Comparison of ENCODE assay signal across 9 mouse cellular contexts in genomic region chr17:28294449-28295333, GRCm38 (mm10). TPM values are rescaled to one million over a fixed set of nuclear protein-coding genes. Genes with fewer than 3 reads are reported as not detected.
A peak's percentile ranks its signal among the peaks of the same experiment; 100 is the strongest.
DNase-seq lines count a peak whose midpoint lies in the region; ATAC-seq and TF ChIP-seq lines count a peak whose summit lies in the region.
"Had no signal": no experiment of that assay in that cellular context is flagged by ENCODE, and none has a peak within 500 bp of the region (broad histone marks: within the 10 kb centered on the region; RNA-seq: fewer than 3 reads in every experiment).

No protein-coding gene starts in this region.

- no peak for TF ChIP-seq CTCF in stomach, postnatal 0 days (IDR thresholded peaks at IDR 0.05; ENCODE audit: low read depth)

- 0 out of 2 replicates have a peak, but pooled peaks cover 6% of the 10 kb centered on the region for H3K9me3 ChIP-seq in kidney, embryonic 15.5 days (replicated peaks)
- no peaks in the 10 kb centered on the region for H3K9me3 ChIP-seq in limb, embryonic 13.5 days
- no peaks in the 10 kb centered on the region for H3K9me3 ChIP-seq in stomach, postnatal 0 days (ENCODE audit: control insufficient read depth, low read length)

- 0 out of 2 replicates have a peak, but pooled peaks have one; percentile 9 for ATAC-seq in kidney, embryonic 15.5 days (replicated peaks; ENCODE audit: low FRiP score)
- no peak for ATAC-seq in limb, embryonic 13.5 days (ENCODE audit: low FRiP score, low read depth)
- ATAC-seq in stomach, postnatal 0 days (ENCODE audit: low FRiP score, low TSS enrichment): no peak

- WGBS in kidney, embryonic 15.5 days: 65% methylated on average over 17 of the region's 17 CpGs
- WGBS in limb, embryonic 13.5 days: 66% methylated on average over 17 of the region's 17 CpGs
- 61% methylated on average over 17 of the region's 17 CpGs for WGBS in stomach, postnatal 0 days

- no peak overlapping the region for H3K4me3 ChIP-seq in kidney, embryonic 15.5 days (replicated peaks)
- no peak overlapping the region for H3K4me3 ChIP-seq in limb, embryonic 13.5 days
- no peak overlapping the region for H3K4me3 ChIP-seq in stomach, postnatal 0 days (ENCODE audit: low read depth, low read length)

- DNase-seq in kidney, adult 11 months: no peak
- DNase-seq in spleen, postnatal 36 days (ENCODE audit: low spot score in 2 of 2): peak; percentile 42 to 43
- DNase-seq in spleen, adult 18-20 months: no peak
- no peak for DNase-seq in stomach, postnatal 0 days (ENCODE audit: low spot score)
- no peak for DNase-seq in c-Kit-positive CD71-positive TER-119-positive erythroid progenitor cells, embryonic 14.5 days (ENCODE audit: low spot score)
- DNase-seq in thymus, postnatal 4 days: no peak
- DNase-seq: kidney, postnatal 10 days had no signal

- no peaks in the 10 kb centered on the region for H3K27me3 ChIP-seq in kidney, embryonic 15.5 days
- no peaks in the 10 kb centered on the region for H3K27me3 ChIP-seq in limb, embryonic 13.5 days
- no peaks in the 10 kb centered on the region for H3K27me3 ChIP-seq in stomach, postnatal 0 days (ENCODE audit: control insufficient read depth, insufficient read depth, low read length)

- H3K9ac ChIP-seq in kidney, embryonic 15.5 days: no peak overlapping the region
- 0 out of 2 replicates have a peak overlapping the region, but pooled peaks have one; percentile 32 for H3K9ac ChIP-seq in limb, embryonic 13.5 days
- H3K9ac ChIP-seq in stomach, postnatal 0 days (ENCODE audit: low read length): 0 out of 2 replicates have a peak overlapping the region, but pooled peaks have one; percentile 27

- no peak overlapping the region for H3K4me2 ChIP-seq in kidney, embryonic 15.5 days
- no peak overlapping the region for H3K4me2 ChIP-seq in limb, embryonic 13.5 days (replicated peaks)
- H3K4me2 ChIP-seq in stomach, postnatal 0 days (replicated peaks; ENCODE audit: low read depth): no peak overlapping the region

- peaks cover 38% of the 10 kb centered on the region for H3K36me3 ChIP-seq in kidney, embryonic 15.5 days
- H3K36me3 ChIP-seq in limb, embryonic 13.5 days: peaks cover 51% of the 10 kb centered on the region
- H3K36me3 ChIP-seq in stomach, postnatal 0 days (ENCODE audit: control insufficient read depth, insufficient read depth, low read length): peaks cover 15% of the 10 kb centered on the region

- no peak overlapping the region for H3K27ac ChIP-seq in kidney, embryonic 15.5 days
- peak overlapping the region; percentile 72; the same call in 1 of the 2 replicates for H3K27ac ChIP-seq in limb, embryonic 13.5 days
- no peak overlapping the region for H3K27ac ChIP-seq in stomach, postnatal 0 days (replicated peaks)

- TF ChIP-seq EP300 in stomach, postnatal 0 days (optimal IDR thresholded peaks at IDR 0.05): no peak

- peaks cover 20% of the 10 kb centered on the region for H3K4me1 ChIP-seq in kidney, embryonic 15.5 days
- H3K4me1 ChIP-seq in limb, embryonic 13.5 days: peaks cover 30% of the 10 kb centered on the region
- no peaks in the 10 kb centered on the region for H3K4me1 ChIP-seq in stomach, postnatal 0 days (replicated peaks; ENCODE audit: control insufficient read depth, insufficient read depth)

RNA-seq across cellular contexts. Expression of gene Fance, which starts 18.6 kb away (rescaled TPM):
- polyA plus RNA-seq in kidney, embryonic 15.5 days (2015; fragmentation: Nextera tagmentation; extraction: Ambion mirVana): 28.4 and 33.7 TPM in 2 replicates
- 36.0 and 37.3 TPM in 2 replicates for polyA plus RNA-seq in limb, embryonic 13.5 days (2015; fragmentation: Nextera tagmentation; extraction: Ambion mirVana)
- 19.2 and 20.4 TPM in 2 replicates for polyA plus RNA-seq in stomach, postnatal 0 days (2015; fragmentation: Nextera tagmentation; extraction: Ambion mirVana)

RNA-seq across cellular contexts. Expression of gene Rpl10a, which starts 33.6 kb away (rescaled TPM):
- polyA plus RNA-seq in kidney, embryonic 15.5 days (2015; fragmentation: Nextera tagmentation; extraction: Ambion mirVana): 643 and 689 TPM in 2 replicates
- polyA plus RNA-seq in limb, embryonic 13.5 days (2015; fragmentation: Nextera tagmentation; extraction: Ambion mirVana): 580 and 609 TPM in 2 replicates
- polyA plus RNA-seq in stomach, postnatal 0 days (2015; fragmentation: Nextera tagmentation; extraction: Ambion mirVana): 491 and 514 TPM in 2 replicates

RNA-seq across cellular contexts. Expression of gene Tead3, which starts 55.9 kb away (rescaled TPM):
- polyA plus RNA-seq in kidney, embryonic 15.5 days (2015; fragmentation: Nextera tagmentation; extraction: Ambion mirVana): 9.8 and 11.0 TPM in 2 replicates
- polyA plus RNA-seq in limb, embryonic 13.5 days (2015; fragmentation: Nextera tagmentation; extraction: Ambion mirVana): 14.9 and 15.4 TPM in 2 replicates
- 8.7 and 9.2 TPM in 2 replicates for polyA plus RNA-seq in stomach, postnatal 0 days (2015; fragmentation: Nextera tagmentation; extraction: Ambion mirVana)

Comparison
In these comparisons a context has a peak if more than half of its experiments do, and no peak if none do; other contexts are left out.
1. DNase-seq: peak in spleen, postnatal 36 days (2 of 2); none in kidney, adult 11 months (single experiment), spleen, adult 18-20 months (0 of 2), stomach, postnatal 0 days (single experiment), c-Kit-positive CD71-positive TER-119-positive erythroid progenitor cells, embryonic 14.5 days (single experiment) and thymus, postnatal 4 days (single experiment).